Mouse (Mus musculus) lung, postnatal 0 days (tissue): ENCODE data around the gene Alyref2. TPM values are rescaled to one million over a fixed set of nuclear protein-coding genes. Genes with fewer than 3 reads are reported as not detected.
A peak's percentile ranks its signal among the peaks of the same experiment; 100 is the strongest.

ENCODE experiments used
- ATAC-seq: fragments of 200-750 bp; cut with Nextera tagmentation; 2 replicates; pipeline ENCODE4 v1.8.0; 2017; ENCODE audit warnings: moderate library complexity
- DNase-seq: peaks from one replicate; pipeline ENCODE4 v3.0.0-alpha.2; 2016; ENCODE audit warnings: low spot score
- H3K27ac ChIP-seq: fragments of 300-500 bp; sonication (generic); 2 replicates; pipeline ENCODE4 v1.5.1; 2014; ENCODE audit warnings: antibody characterized with exemption, mild to moderate bottlenecking, low read length, mixed read lengths
- H3K27me3 ChIP-seq: fragments of 300-500 bp; sonication (generic); replicated peaks from 2 replicates; pipeline ENCODE4 v1.6.1; 2014; ENCODE audit warnings: low read length, mixed read lengths; ENCODE audit not compliant: insufficient read depth
- H3K36me3 ChIP-seq: fragments of 300-500 bp; sonication (generic); 2 replicates; pipeline ENCODE4 v1.6.1; 2014; ENCODE audit warnings: low read length, mixed read lengths; ENCODE audit not compliant: insufficient read depth
- H3K4me1 ChIP-seq: fragments of 300-500 bp; sonication (generic); 2 replicates; pipeline ENCODE4 v1.6.1; 2014; ENCODE audit warnings: antibody characterized with exemption, low read depth, low read length, mixed read lengths; ENCODE audit not compliant: insufficient read depth
- H3K4me2 ChIP-seq: fragments of 300-500 bp; sonication (generic); replicated peaks from 2 replicates; pipeline ENCODE4 v1.6.1; 2014; ENCODE audit warnings: low read depth, mild to moderate bottlenecking, low read length, moderate library complexity, mixed read lengths
- H3K4me3 ChIP-seq: fragments of 300-500 bp; sonication (generic); 2 replicates; pipeline ENCODE4 v1.5.1; 2014; ENCODE audit warnings: low read depth, low read length
- H3K9ac ChIP-seq: fragments of 300-500 bp; sonication (generic); replicated peaks from 2 replicates; pipeline ENCODE4 v1.6.1; 2014; ENCODE audit warnings: low read depth, mild to moderate bottlenecking
- H3K9me3 ChIP-seq: fragments of 300-500 bp; sonication (generic); 2 replicates; pipeline ENCODE4 v1.6.1; 2016; ENCODE audit warnings: low read length, mixed read lengths
- CTCF ChIP-seq: IDR thresholded peaks from 2 replicates; pipeline ENCODE4 v1.5.1; 2016; ENCODE audit warnings: antibody characterized with exemption, mild to moderate bottlenecking
- EP300 ChIP-seq: IDR thresholded peaks from 2 replicates; pipeline ENCODE4 v1.6.1; 2016; ENCODE audit warnings: antibody characterized with exemption, mild to moderate bottlenecking, control low read depth
- WGBS: fragments of 180-500 bp; shearing (Covaris S2); extraction: QIAGEN DNeasy Blood & Tissue Kit; methylation state at CpG from one replicate; pipeline ENCODE4 v1.1.7; 2014; 5-methylcytosine and 5-hydroxymethylcytosine counted together
- polyA plus RNA-seq: library from polyadenylated mRNA; unstranded; fragments of >200 nt; fragmentation: Nextera tagmentation; extraction: Ambion mirVana; gene quantifications from 2 replicates; pipeline ENCODE4 v1.2.1, GENCODE M21; 2015

The Alyref2 gene
- 13.7 and 14.8 TPM in 2 replicates for polyA plus RNA-seq

- Histone ChIP-seq H3K4me1 (no peaks in the 10 kb centered on the region), H3K36me3 (no peaks in the 10 kb centered on the region), H3K9ac (peak within 1 kb of the TSS; percentile 86), H3K9me3 (no peaks in the 10 kb centered on the region), H3K4me3 (peak within 1 kb of the TSS; percentile 57), H3K27me3 (no peaks in the 10 kb centered on the region), H3K4me2 (peak within 1 kb of the TSS; percentile 81), H3K27ac (peak within 1 kb of the TSS; percentile 94)
- DNase-seq (peak; percentile 98), ATAC-seq (peak; percentile 91)
- TF ChIP-seq CTCF, result peak; percentile 89
- peak; percentile 68; the same call in 1 of the 2 replicates for TF ChIP-seq EP300
- WGBS, result 2% methylated on average over 19 of the region's 19 CpGs
Observed at GRCm38 (mm10) chr1:171503250-171503591, at the start of gene Alyref2. Gene Alyref2 (plus strand): TSS chr1:171503478.

GRCm38 (mm10) chr1:171454926-171455325 is 48.4 kb upstream of the Alyref2 start:
- TF ChIP-seq CTCF (peak; percentile 33), EP300 (no peak)
- Histone ChIP-seq H3K27me3 (no peaks in the 10 kb centered on the region), H3K36me3 (no peaks in the 10 kb centered on the region), H3K4me1 (0 out of 2 replicates have a peak, but pooled peaks cover 3% of the 10 kb centered on the region), H3K4me3 (no peak overlapping the region), H3K9ac (no peak overlapping the region), H3K9me3 (no peaks in the 10 kb centered on the region), H3K4me2 (no peak overlapping the region), H3K27ac (no peak overlapping the region)
- DNase-seq, result no peak
- ATAC-seq, result no peak
- 58% methylated on average over 6 of the region's 6 CpGs for whole genome bisulfite sequencing

DNA sequence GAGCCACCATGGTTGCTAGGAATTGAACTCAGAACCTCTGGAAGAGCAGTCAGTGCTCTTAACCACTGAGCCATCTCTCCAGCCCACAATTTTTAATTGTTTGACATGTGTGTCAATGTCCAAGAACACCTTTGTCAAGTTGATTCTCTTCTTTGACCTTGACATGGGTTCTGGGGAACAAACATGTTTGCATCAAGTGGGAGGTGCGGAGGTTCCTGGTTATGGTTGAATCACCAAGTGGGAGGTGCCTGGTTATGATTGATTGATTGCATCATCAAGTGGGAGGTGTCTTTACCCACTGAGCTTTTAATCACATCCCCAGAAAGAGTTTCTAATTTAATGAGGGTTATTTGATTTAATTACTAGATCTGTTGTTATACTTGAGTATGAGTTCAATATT is 45.7 kb upstream of the Alyref2 start:
- 82% methylated on average over 1 of the region's 1 CpGs for WGBS
- TF ChIP-seq CTCF (no peak), EP300 (no peak)
- H3K27me3 ChIP-seq, result no peaks in the 10 kb centered on the region
- ATAC-seq (no peak), DNase-seq (no peak)
- peaks cover 11% of the 10 kb centered on the region; the same call in 1 of the 2 replicates for H3K36me3 ChIP-seq
- H3K9me3 ChIP-seq, result no peaks in the 10 kb centered on the region
- H3K27ac ChIP-seq, result no peak overlapping the region
- H3K4me3 ChIP-seq, result no peak overlapping the region
- H3K4me2 ChIP-seq, result no peak overlapping the region
- no peak overlapping the region for H3K9ac ChIP-seq
- no peaks in the 10 kb centered on the region for H3K4me1 ChIP-seq

GRCm38 (mm10) chr1:171459791-171460190 is 43.5 kb upstream of the Alyref2 start:
- Histone ChIP-seq H3K4me2 (no peak overlapping the region), H3K4me3 (no peak overlapping the region), H3K27me3 (no peaks in the 10 kb centered on the region), H3K4me1 (no peaks in the 10 kb centered on the region), H3K9ac (no peak overlapping the region), H3K27ac (no peak overlapping the region), H3K36me3 (peaks cover 21% of the 10 kb centered on the region), H3K9me3 (no peaks in the 10 kb centered on the region)
- TF ChIP-seq CTCF (no peak), EP300 (no peak)
- 28% methylated on average over 5 of the region's 5 CpGs for whole genome bisulfite sequencing
- DNase-seq (no peak), ATAC-seq (no peak)

- H3K4me3 ChIP-seq, result no peak overlapping the region
- no peak for ATAC-seq
- 88% methylated on average over 22 of the region's 22 CpGs for WGBS
- H3K9ac ChIP-seq, result no peak overlapping the region
- H3K27ac ChIP-seq, result no peak overlapping the region
- no peak overlapping the region for H3K4me2 ChIP-seq
- TF ChIP-seq EP300 (no peak), CTCF (no peak)
- no peaks in the 10 kb centered on the region for H3K27me3 ChIP-seq
- H3K4me1 ChIP-seq, result no peaks in the 10 kb centered on the region
- peaks cover 21% of the 10 kb centered on the region for H3K36me3 ChIP-seq
- DNase-seq, result no peak
- H3K9me3 ChIP-seq, result no peaks in the 10 kb centered on the region
Observed at GRCm38 (mm10) chr1:171460551-171461503, 42.5 kb upstream of the Alyref2 start.

GRCm38 (mm10) chr1:171463133-171463532 is 40.1 kb upstream of the Alyref2 start:
- 85% methylated on average over 3 of the region's 3 CpGs for WGBS
- DNase-seq (no peak), ATAC-seq (no peak)
- H3K4me1 ChIP-seq, result no peaks in the 10 kb centered on the region
- peaks cover 21% of the 10 kb centered on the region for H3K36me3 ChIP-seq
- H3K9me3 ChIP-seq, result no peaks in the 10 kb centered on the region
- no peak overlapping the region for H3K27ac ChIP-seq
- TF ChIP-seq CTCF, result peak; percentile 27; the same call in 1 of the 2 replicates
- TF ChIP-seq EP300, result no peak
- H3K4me3 ChIP-seq, result no peak overlapping the region
- no peaks in the 10 kb centered on the region for H3K27me3 ChIP-seq
- H3K9ac ChIP-seq, result no peak overlapping the region
- no peak overlapping the region for H3K4me2 ChIP-seq
